Mouse (Mus musculus): ENCODE data around the gene Hils1. TPM values are rescaled to one million over a fixed set of nuclear protein-coding genes. Genes with fewer than 3 reads are reported as not detected.

The Hils1 gene
- polyA plus RNA-seq, 1 experiment from 2014 or later, result not detected

DNA sequence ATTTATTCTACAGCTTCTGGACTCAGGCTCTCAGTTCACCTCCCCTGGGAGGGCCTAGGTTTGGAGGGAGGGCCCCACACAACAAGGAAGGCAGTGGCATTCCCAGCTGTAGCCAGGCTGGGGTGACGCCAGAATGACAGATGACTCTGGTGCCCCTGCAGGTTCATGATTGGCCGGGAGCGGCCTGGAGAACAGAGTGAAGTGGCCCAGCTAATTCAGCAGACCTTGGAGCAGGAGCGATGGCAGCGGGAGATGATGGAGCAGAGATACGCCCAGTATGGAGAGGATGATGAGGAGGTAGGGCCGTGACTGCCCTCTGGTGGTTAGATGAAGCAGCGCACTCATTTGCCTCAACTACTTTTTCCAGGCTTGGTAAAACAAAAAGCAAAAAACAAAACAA is 33.7 kb downstream of the Hils1 start:
- peak; percentile 59 for ATAC-seq (ENCODE audit: low read depth)
- Histone ChIP-seq H3K36me3 (ENCODE audit: control insufficient read depth, insufficient read depth, low read length) (peaks cover 62% of the 10 kb centered on the region), H3K9ac (replicated peaks; ENCODE audit: low read depth, low read length) (no peak overlapping the region), H3K27me3 (ENCODE audit: control insufficient read depth, insufficient read depth, low read length) (no peaks in the 10 kb centered on the region), H3K27ac (ENCODE audit: low read depth, low read length) (peak overlapping the region; percentile 55; the same call in 1 of the 2 replicates), H3K9me3 (ENCODE audit: control insufficient read depth, low read length) (no peaks in the 10 kb centered on the region), H3K4me3 (ENCODE audit: low read depth, low read length) (no peak overlapping the region), H3K4me2 (ENCODE audit: low read depth, low read length) (no peak overlapping the region), H3K4me1 (ENCODE audit: control insufficient read depth, insufficient read depth, low read length) (peaks cover 18% of the 10 kb centered on the region)
- 2% methylated on average over 8 of the region's 8 CpGs for WGBS

GRCm38 (mm10) chr11:95001584-95002347 is 34.4 kb downstream of the Hils1 start:
- Histone ChIP-seq H3K4me2 (ENCODE audit: low read depth, low read length) (no peak overlapping the region), H3K27me3 (ENCODE audit: control insufficient read depth, insufficient read depth, low read length) (no peaks in the 10 kb centered on the region), H3K4me3 (ENCODE audit: low read depth, low read length) (no peak overlapping the region), H3K4me1 (ENCODE audit: control insufficient read depth, insufficient read depth, low read length) (peaks cover 18% of the 10 kb centered on the region), H3K9ac (replicated peaks; ENCODE audit: low read depth, low read length) (no peak overlapping the region), H3K9me3 (ENCODE audit: control insufficient read depth, low read length) (no peaks in the 10 kb centered on the region), H3K36me3 (ENCODE audit: control insufficient read depth, insufficient read depth, low read length) (peaks cover 59% of the 10 kb centered on the region), H3K27ac (ENCODE audit: low read depth, low read length) (no peak overlapping the region)
- no peak for ATAC-seq (ENCODE audit: low read depth)
- WGBS, result 86% methylated on average over 21 of the region's 21 CpGs

DNA sequence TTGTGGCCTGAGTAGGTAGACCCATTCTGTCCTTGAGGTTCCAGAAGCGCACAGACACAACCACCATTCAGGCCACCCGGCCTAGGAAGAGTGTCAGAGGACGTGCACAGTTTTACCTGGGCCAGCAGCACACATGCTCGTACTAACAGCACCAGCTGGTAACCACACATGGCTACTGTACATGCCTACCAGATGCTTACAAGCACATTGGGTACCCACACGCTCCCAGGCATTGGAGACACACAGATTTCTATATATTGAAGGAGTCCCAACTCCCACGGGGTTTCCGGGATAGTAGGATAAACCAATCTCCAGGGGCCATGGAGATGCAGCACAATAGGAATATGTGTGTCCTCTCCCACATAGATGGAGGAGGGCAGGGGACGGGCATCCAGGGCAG is 35.3 kb downstream of the Hils1 start:
- no peak overlapping the region for H3K9ac ChIP-seq (replicated peaks; ENCODE audit: low read depth, low read length)
- peaks cover 56% of the 10 kb centered on the region for H3K36me3 ChIP-seq (ENCODE audit: control insufficient read depth, insufficient read depth, low read length)
- peaks cover 18% of the 10 kb centered on the region for H3K4me1 ChIP-seq (ENCODE audit: control insufficient read depth, insufficient read depth, low read length)
- H3K27ac ChIP-seq (ENCODE audit: low read depth, low read length), result no peak overlapping the region
- no peak overlapping the region for H3K4me2 ChIP-seq (ENCODE audit: low read depth, low read length)
- H3K9me3 ChIP-seq (ENCODE audit: control insufficient read depth, low read length), result no peaks in the 10 kb centered on the region
- no peaks in the 10 kb centered on the region for H3K27me3 ChIP-seq (ENCODE audit: control insufficient read depth, insufficient read depth, low read length)
- ATAC-seq (ENCODE audit: low read depth), result no peak
- H3K4me3 ChIP-seq (ENCODE audit: low read depth, low read length), result no peak overlapping the region
- WGBS, result 98% methylated on average over 8 of the region's 8 CpGs

DNA sequence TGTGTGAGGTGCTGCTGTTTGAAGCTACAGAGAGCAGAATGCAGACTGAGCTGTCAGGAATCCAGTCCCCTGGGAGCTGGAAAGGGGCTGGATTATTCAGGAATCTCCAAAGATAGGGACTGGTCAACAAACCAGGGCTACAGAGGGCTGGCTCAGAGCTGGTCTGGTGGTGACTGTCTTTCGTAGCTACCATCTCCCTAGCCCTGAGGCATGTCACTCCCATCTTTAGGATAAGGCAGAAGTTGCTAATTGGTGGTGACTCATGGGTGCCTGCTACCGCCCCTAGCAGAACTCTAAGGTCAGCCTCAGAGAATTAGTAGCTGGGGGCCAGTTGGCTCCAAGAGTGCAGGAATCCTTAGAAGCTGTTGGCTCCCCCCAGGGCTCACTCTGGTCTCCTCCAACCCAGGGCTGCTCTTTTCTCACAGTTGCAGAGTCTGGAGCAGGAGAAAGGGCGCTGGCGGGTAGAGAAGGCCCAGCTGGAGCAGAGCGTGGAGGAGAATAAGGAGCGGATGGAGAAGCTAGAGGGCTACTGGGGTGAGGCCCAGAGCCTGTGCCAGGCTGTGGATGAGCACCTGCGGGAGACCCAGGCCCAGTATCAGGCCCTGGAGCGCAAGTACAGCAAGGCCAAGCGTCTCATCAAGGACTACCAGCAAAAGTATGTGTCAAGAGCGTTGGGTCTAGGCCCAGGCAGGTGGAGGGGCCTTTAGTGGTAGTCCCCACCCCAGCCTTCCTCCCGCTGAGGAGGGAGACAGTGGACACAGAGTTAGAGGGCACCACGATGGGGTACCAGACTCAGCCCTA is 36.9 kb downstream of the Hils1 start:
- Histone ChIP-seq H3K27ac (ENCODE audit: low read depth, low read length) (no peak overlapping the region), H3K4me3 (ENCODE audit: low read depth, low read length) (no peak overlapping the region)

DNA sequence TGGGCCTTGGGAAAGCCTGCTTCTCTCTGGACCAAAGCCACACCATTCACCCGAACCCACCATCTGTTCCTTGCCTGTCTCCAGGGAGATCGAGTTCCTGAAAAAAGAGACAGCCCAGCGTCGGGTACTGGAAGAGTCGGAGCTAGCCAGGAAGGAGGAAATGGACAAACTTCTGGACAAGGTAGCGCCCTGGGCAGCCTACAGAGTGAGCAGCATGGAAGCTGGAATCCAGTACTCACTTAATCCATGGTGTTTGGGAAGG is 37.5 kb downstream of the Hils1 start:
- Histone ChIP-seq H3K4me2 (ENCODE audit: low read depth, low read length) (no peak overlapping the region), H3K27me3 (ENCODE audit: control insufficient read depth, insufficient read depth, low read length) (no peaks in the 10 kb centered on the region), H3K4me1 (ENCODE audit: control insufficient read depth, insufficient read depth, low read length) (peaks cover 22% of the 10 kb centered on the region), H3K27ac (ENCODE audit: low read depth, low read length) (no peak overlapping the region), H3K9ac (replicated peaks; ENCODE audit: low read depth, low read length) (no peak overlapping the region), H3K4me3 (ENCODE audit: low read depth, low read length) (no peak overlapping the region), H3K36me3 (ENCODE audit: control insufficient read depth, insufficient read depth, low read length) (peaks cover 47% of the 10 kb centered on the region), H3K9me3 (ENCODE audit: control insufficient read depth, low read length) (no peaks in the 10 kb centered on the region)
- 61% methylated on average over 6 of the region's 6 CpGs for WGBS
- no peak for ATAC-seq (ENCODE audit: low read depth)

More for the DNA sequence above, 36.9 kb downstream of the Hils1 start:
- ATAC-seq (ENCODE audit: low read depth), result no peak
- 85% methylated on average over 12 of the region's 12 CpGs for WGBS
- no peak overlapping the region for H3K9ac ChIP-seq (replicated peaks; ENCODE audit: low read depth, low read length)
- H3K4me2 ChIP-seq (ENCODE audit: low read depth, low read length), result no peak overlapping the region
- H3K9me3 ChIP-seq (ENCODE audit: control insufficient read depth, low read length), result no peaks in the 10 kb centered on the region
- H3K27me3 ChIP-seq (ENCODE audit: control insufficient read depth, insufficient read depth, low read length), result no peaks in the 10 kb centered on the region
- peaks cover 52% of the 10 kb centered on the region for H3K36me3 ChIP-seq (ENCODE audit: control insufficient read depth, insufficient read depth, low read length)
- H3K4me1 ChIP-seq (ENCODE audit: control insufficient read depth, insufficient read depth, low read length), result peaks cover 22% of the 10 kb centered on the region

DNA sequence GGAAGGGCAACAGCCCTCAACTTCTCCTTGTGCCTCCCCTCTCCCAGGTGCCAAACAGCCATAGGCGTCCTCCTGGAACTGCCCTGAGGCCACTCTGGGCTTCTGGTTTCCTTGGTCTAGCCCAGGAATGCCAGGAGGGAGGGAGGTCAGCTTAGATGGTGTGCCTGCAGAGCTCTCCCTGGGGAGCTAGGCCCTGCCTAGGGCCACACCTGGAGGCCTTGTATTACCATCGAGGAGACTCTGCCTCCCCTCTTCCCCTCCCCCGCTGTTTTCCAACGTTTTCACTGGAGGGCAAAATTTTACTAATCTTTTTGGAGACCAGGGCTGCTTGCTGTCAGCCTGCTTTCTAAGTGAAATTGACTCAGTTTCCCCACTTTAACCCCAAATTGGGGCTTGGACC is 38.6 kb downstream of the Hils1 start:
- Histone ChIP-seq H3K4me2 (ENCODE audit: low read depth, low read length) (peak overlapping the region; percentile 53), H3K4me3 (ENCODE audit: low read depth, low read length) (peak overlapping the region; percentile 19; the same call in 1 of the 2 replicates), H3K4me1 (ENCODE audit: control insufficient read depth, insufficient read depth, low read length) (peaks cover 16% of the 10 kb centered on the region), H3K9me3 (ENCODE audit: control insufficient read depth, low read length) (no peaks in the 10 kb centered on the region), H3K27me3 (ENCODE audit: control insufficient read depth, insufficient read depth, low read length) (no peaks in the 10 kb centered on the region), H3K36me3 (ENCODE audit: control insufficient read depth, insufficient read depth, low read length) (peaks cover 35% of the 10 kb centered on the region), H3K27ac (ENCODE audit: low read depth, low read length) (peak overlapping the region; percentile 69), H3K9ac (replicated peaks; ENCODE audit: low read depth, low read length) (0 out of 2 replicates have a peak overlapping the region, but pooled peaks have one; percentile 32)
- no peak for ATAC-seq (ENCODE audit: low read depth)
- WGBS, result 46% methylated on average over 4 of the region's 4 CpGs

- Histone ChIP-seq H3K4me1 (ENCODE audit: control insufficient read depth, insufficient read depth, low read length) (peaks cover 17% of the 10 kb centered on the region), H3K9me3 (ENCODE audit: control insufficient read depth, low read length) (no peaks in the 10 kb centered on the region), H3K9ac (replicated peaks; ENCODE audit: low read depth, low read length) (peak overlapping the region; percentile 48; the same call in 1 of the 2 replicates), H3K27me3 (ENCODE audit: control insufficient read depth, insufficient read depth, low read length) (no peaks in the 10 kb centered on the region), H3K4me2 (ENCODE audit: low read depth, low read length) (peak overlapping the region; percentile 53), H3K27ac (ENCODE audit: low read depth, low read length) (peak overlapping the region; percentile 69), H3K4me3 (ENCODE audit: low read depth, low read length) (peak overlapping the region; percentile 19), H3K36me3 (ENCODE audit: control insufficient read depth, insufficient read depth, low read length) (peaks cover 31% of the 10 kb centered on the region)
- ATAC-seq (ENCODE audit: low read depth), result peak; percentile 69
- 2% methylated on average over 27 of the region's 27 CpGs for WGBS
Observed at GRCm38 (mm10) chr11:95006525-95007219, 39.3 kb downstream of the Hils1 start.

DNA sequence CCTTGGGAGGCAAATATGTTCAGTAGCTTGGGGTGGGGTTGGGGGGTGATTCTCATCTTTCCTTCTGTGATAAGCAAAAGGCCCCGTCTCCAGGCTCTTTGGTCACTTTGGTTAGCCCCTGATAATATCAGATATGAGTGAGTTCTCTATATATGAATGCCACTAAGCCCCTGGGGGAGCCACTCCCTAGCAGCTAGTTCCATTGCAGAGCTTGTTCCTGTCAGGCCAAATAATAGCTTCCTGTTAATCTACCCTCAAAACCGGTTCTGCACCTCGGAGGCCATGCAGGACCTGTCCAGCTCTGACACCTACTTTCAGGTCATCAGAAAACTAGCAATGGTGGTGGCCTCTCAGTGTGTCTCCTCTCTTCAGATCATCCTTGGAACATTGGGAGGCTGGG is 40.0 kb downstream of the Hils1 start:
- Histone ChIP-seq H3K27me3 (ENCODE audit: control insufficient read depth, insufficient read depth, low read length) (no peaks in the 10 kb centered on the region), H3K9ac (replicated peaks; ENCODE audit: low read depth, low read length) (no peak overlapping the region), H3K36me3 (ENCODE audit: control insufficient read depth, insufficient read depth, low read length) (peaks cover 23% of the 10 kb centered on the region; the same call in 1 of the 2 replicates), H3K4me1 (ENCODE audit: control insufficient read depth, insufficient read depth, low read length) (peaks cover 24% of the 10 kb centered on the region), H3K9me3 (ENCODE audit: control insufficient read depth, low read length) (no peaks in the 10 kb centered on the region), H3K4me2 (ENCODE audit: low read depth, low read length) (peak overlapping the region; percentile 53; the same call in 1 of the 2 replicates), H3K27ac (ENCODE audit: low read depth, low read length) (peak overlapping the region; percentile 10; the same call in 1 of the 2 replicates), H3K4me3 (ENCODE audit: low read depth, low read length) (no peak overlapping the region)
- 88% methylated on average over 3 of the region's 3 CpGs for WGBS
- no peak for ATAC-seq (ENCODE audit: low read depth)

Measured in neural tube, embryonic 14.5 days (tissue).